Comparison of ENCODE assay signal across 11 mouse cellular contexts in the genomic region with DNA sequence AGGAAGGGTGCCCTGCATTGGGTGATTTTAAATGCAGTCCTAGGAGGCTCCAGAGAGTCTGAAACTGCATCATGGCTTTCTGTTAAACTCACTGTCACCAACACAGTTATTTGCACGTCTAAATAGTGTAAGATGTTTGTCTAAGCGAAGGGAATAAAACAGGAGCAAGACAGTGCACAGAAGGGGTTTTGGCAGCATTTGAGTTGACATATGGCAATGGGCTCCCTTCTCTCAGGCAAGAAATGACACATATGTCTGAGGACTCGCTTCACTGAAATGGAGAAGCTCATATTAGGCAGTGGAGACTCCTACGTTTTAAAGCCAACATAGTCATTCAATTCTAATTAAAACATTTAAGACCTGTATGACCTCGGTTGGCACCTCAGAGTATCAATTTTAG.
A peak's percentile ranks its signal among the peaks of the same experiment; 100 is the strongest.
DNase-seq lines count a peak whose midpoint lies in the region; ATAC-seq and TF ChIP-seq lines count a peak whose summit lies in the region.
"Had no signal": no experiment of that assay in that cellular context is flagged by ENCODE, and none has a peak within 500 bp of the region (broad histone marks: within the 10 kb centered on the region; RNA-seq: fewer than 3 reads in every experiment).

No protein-coding gene starts in this region.

- DNase-seq in forebrain, embryonic 14.5 days (ENCODE audit: low spot score): peak; percentile 84
- DNase-seq in forebrain, embryonic 11.5 days (ENCODE audit: low spot score): no peak
- DNase-seq in left cerebral cortex, adult 18-20 months (ENCODE audit: low spot score in 2 of 2): peak; percentile 10 to 26
- DNase-seq in left cerebral cortex, postnatal 14 days (ENCODE audit: low spot score in 2 of 2): no peak
- peak; percentile 84 to 87 for DNase-seq in cerebellum, postnatal 10 days
- peak; percentile 27 to 29 for DNase-seq in layer of hippocampus, postnatal 36 days
- DNase-seq in embryonic facial prominence, embryonic 10.5 days (ENCODE audit: low spot score): no peak
- no peak for DNase-seq in heart, adult 2 months

- no peaks in the 10 kb centered on the region for H3K36me3 ChIP-seq in forebrain, embryonic 14.5 days (ENCODE audit: control insufficient read depth, insufficient read depth, low read length)
- no peaks in the 10 kb centered on the region for H3K36me3 ChIP-seq in forebrain, embryonic 11.5 days (ENCODE audit: control insufficient read depth, insufficient read depth, low read length)
- H3K36me3 ChIP-seq in embryonic facial prominence, embryonic 10.5 days (replicated peaks): no peaks in the 10 kb centered on the region
- no peaks in the 10 kb centered on the region for H3K36me3 ChIP-seq in heart, adult 2 months (ENCODE audit: control insufficient read depth, insufficient read depth, low read length)
- H3K36me3 ChIP-seq: intestine, embryonic 15.5 days had no signal

- TF ChIP-seq EP300 in heart, adult 2 months (IDR thresholded peaks at IDR 0.05; ENCODE audit: insufficient read depth, low read depth, low read length): no peak

- H3K9ac ChIP-seq in forebrain, embryonic 14.5 days (ENCODE audit: low read length): no peak overlapping the region
- no peak overlapping the region for H3K9ac ChIP-seq in forebrain, embryonic 11.5 days (ENCODE audit: low read length)
- H3K9ac ChIP-seq in heart, adult 2 months (ENCODE audit: low read depth, low read length): no peak overlapping the region
- H3K9ac ChIP-seq: intestine, embryonic 15.5 days had no signal

- no peak for TF ChIP-seq CTCF in heart, adult 2 months (IDR thresholded peaks at IDR 0.05)

- no peak overlapping the region for H3K4me3 ChIP-seq in forebrain, embryonic 14.5 days (ENCODE audit: low read depth, low read length)
- H3K4me3 ChIP-seq in forebrain, embryonic 11.5 days (ENCODE audit: low read depth, low read length): no peak overlapping the region
- H3K4me3 ChIP-seq in embryonic facial prominence, embryonic 10.5 days: no peak overlapping the region
- H3K4me3 ChIP-seq in heart, adult 2 months: no peak overlapping the region
- H3K4me3 ChIP-seq: intestine, embryonic 15.5 days; megakaryocyte, embryonic 14.5 days had no signal

- H3K79me2 ChIP-seq in heart, adult 2 months (replicated peaks; ENCODE audit: control insufficient read depth, insufficient read depth, low read length): no peaks in the 10 kb centered on the region

- H3K27me3 ChIP-seq in forebrain, embryonic 14.5 days (replicated peaks; ENCODE audit: control insufficient read depth, insufficient read depth, low read length): no peaks in the 10 kb centered on the region
- no peaks in the 10 kb centered on the region for H3K27me3 ChIP-seq in forebrain, embryonic 11.5 days (ENCODE audit: control insufficient read depth, insufficient read depth, low read length)
- no peaks in the 10 kb centered on the region for H3K27me3 ChIP-seq in embryonic facial prominence, embryonic 10.5 days (replicated peaks; ENCODE audit: low read depth, poor library complexity, severe bottlenecking)
- no peaks in the 10 kb centered on the region for H3K27me3 ChIP-seq in heart, adult 2 months (ENCODE audit: control insufficient read depth, insufficient read depth, low read length)
- H3K27me3 ChIP-seq: intestine, embryonic 15.5 days; megakaryocyte, embryonic 14.5 days had no signal

- no peak for TF ChIP-seq POLR2A in heart, adult 2 months (IDR thresholded peaks at IDR 0.05; ENCODE audit: insufficient read depth, low read depth, low read length)

- H3K4me1 ChIP-seq in forebrain, embryonic 14.5 days (ENCODE audit: control insufficient read depth, insufficient read depth, low read length): peaks cover 3% of the 10 kb centered on the region; the same call in 1 of the 2 replicates
- no peaks in the 10 kb centered on the region for H3K4me1 ChIP-seq in forebrain, embryonic 11.5 days (replicated peaks; ENCODE audit: control insufficient read depth, insufficient read depth, low read length)
- H3K4me1 ChIP-seq in embryonic facial prominence, embryonic 10.5 days: no peaks in the 10 kb centered on the region
- no peaks in the 10 kb centered on the region for H3K4me1 ChIP-seq in heart, adult 2 months (ENCODE audit: control insufficient read depth, insufficient read depth, low read length)
- H3K4me1 ChIP-seq: intestine, embryonic 15.5 days; megakaryocyte, embryonic 14.5 days had no signal

- H3K9me3 ChIP-seq in forebrain, embryonic 14.5 days (replicated peaks; ENCODE audit: control insufficient read depth, low read length): no peaks in the 10 kb centered on the region
- H3K9me3 ChIP-seq in forebrain, embryonic 11.5 days (ENCODE audit: control insufficient read depth, low read length): no peaks in the 10 kb centered on the region
- H3K9me3 ChIP-seq in embryonic facial prominence, embryonic 10.5 days: no peaks in the 10 kb centered on the region
- H3K9me3 ChIP-seq: intestine, embryonic 15.5 days; megakaryocyte, embryonic 14.5 days had no signal

- H3K27ac ChIP-seq in forebrain, embryonic 14.5 days (ENCODE audit: low read depth, low read length): peak overlapping the region; percentile 40; the same call in 1 of the 2 replicates
- no peak overlapping the region for H3K27ac ChIP-seq in forebrain, embryonic 11.5 days (ENCODE audit: low read depth, low read length)
- no peak overlapping the region for H3K27ac ChIP-seq in embryonic facial prominence, embryonic 10.5 days (replicated peaks)
- H3K27ac ChIP-seq in heart, adult 2 months: no peak overlapping the region
- H3K27ac ChIP-seq: intestine, embryonic 15.5 days; stomach, postnatal 0 days had no signal

- H3K4me2 ChIP-seq in forebrain, embryonic 14.5 days (ENCODE audit: low read length): no peak overlapping the region
- H3K4me2 ChIP-seq in forebrain, embryonic 11.5 days (ENCODE audit: low read depth, low read length, severe bottlenecking): no peak overlapping the region
- H3K4me2 ChIP-seq: intestine, embryonic 15.5 days had no signal

- WGBS in forebrain, embryonic 14.5 days: 53% methylated on average over 5 of the region's 5 CpGs
- WGBS in forebrain, embryonic 11.5 days: 81% methylated on average over 5 of the region's 5 CpGs
- WGBS in embryonic facial prominence, embryonic 10.5 days: 77% methylated on average over 5 of the region's 5 CpGs
- 57% methylated on average over 5 of the region's 5 CpGs for WGBS in heart, adult 2 months

- peak; percentile 93 for ATAC-seq in forebrain, embryonic 14.5 days
- no peak for ATAC-seq in forebrain, embryonic 11.5 days (replicated peaks; ENCODE audit: low FRiP score)
- ATAC-seq: intestine, embryonic 15.5 days had no signal

- intact Hi-C loops in left cerebral cortex, postnatal 14 days (cut with DNase I): no loop called here
- intact Hi-C loops in heart, adult 2 months (cut with DNase I): no loop called here

Comparison
In these comparisons a context has a peak if more than half of its experiments do, and no peak if none do; other contexts are left out.
1. DNase-seq: peak in forebrain, embryonic 14.5 days (single experiment), left cerebral cortex, adult 18-20 months (2 of 2), cerebellum, postnatal 10 days (2 of 2) and layer of hippocampus, postnatal 36 days (2 of 2); none in forebrain, embryonic 11.5 days (single experiment), left cerebral cortex, postnatal 14 days (0 of 2), embryonic facial prominence, embryonic 10.5 days (single experiment) and heart, adult 2 months (0 of 2).